Mouse (Mus musculus): ENCODE measurements at regions not wholly inside any gene's neighbourhood (a gene's known extent, or its start where the extent isn't known, plus 50 kb on each side); places are given as distances from the start of the nearest gene placed in this dataset.

- TF ChIP-seq MAFK (IDR thresholded peaks at IDR 0.05; ENCODE audit: insufficient read depth, low read depth, low read length), result no peak
- no peak for TF ChIP-seq HCFC1 (IDR thresholded peaks at IDR 0.05; ENCODE audit: borderline replicate concordance, insufficient read depth, low read length)
Observed at GRCm38 (mm10) chr12:114597672-114598071, 1054.0 kb downstream of the Adam6a start.

Measured in ES-E14 (cell line).